Mouse (Mus musculus): ENCODE results near the gene Klf2.

GRCm38 (mm10) chr8:72301497-72301896 is 17.3 kb upstream of the Klf2 start:
- TF ChIP-seq EP300 (IDR thresholded peaks at IDR 0.05; ENCODE audit: low read depth) = no peak
- TF ChIP-seq CTCF (IDR thresholded peaks at IDR 0.05; ENCODE audit: low read depth) = no peak

Data from liver, postnatal 0 days (tissue).